Comparison of ENCODE assay signal across 26 mouse cellular contexts in the genomic region with DNA sequence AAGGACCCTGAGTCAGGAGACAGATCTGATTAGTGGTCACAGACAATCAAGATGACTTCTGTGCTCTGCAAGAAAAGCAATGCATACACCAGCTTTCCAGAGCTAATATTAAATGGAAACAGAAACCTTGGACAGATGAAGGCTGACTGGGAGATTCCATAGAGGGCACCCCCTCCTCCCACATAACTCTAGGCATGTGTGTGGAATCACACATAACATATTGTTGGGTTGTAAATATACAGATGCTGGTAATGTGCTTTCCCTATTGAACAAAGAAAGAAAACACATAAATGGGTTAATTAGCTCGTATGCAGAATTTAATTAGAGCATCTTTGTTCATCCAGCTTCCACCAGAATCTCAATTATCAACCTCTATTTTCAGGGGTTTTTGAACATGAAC. TPM values are rescaled to one million over a fixed set of nuclear protein-coding genes. Genes with fewer than 3 reads are reported as not detected.
"Had no signal": no experiment of that assay in that cellular context is flagged by ENCODE, and none has a peak within 500 bp of the region (broad histone marks: within the 10 kb centered on the region; RNA-seq: fewer than 3 reads in every experiment).

No protein-coding gene starts in this region.

- H3K4me2 ChIP-seq: heart, embryonic 12.5 days; hindbrain, embryonic 12.5 days; hindbrain, embryonic 14.5 days; intestine, embryonic 15.5 days; limb, embryonic 12.5 days; liver, embryonic 11.5 days had no signal

- H3K27me3 ChIP-seq: heart, embryonic 12.5 days; hindbrain, embryonic 12.5 days; intestine, embryonic 15.5 days; limb, embryonic 12.5 days had no signal

- H3K9ac ChIP-seq: heart, embryonic 12.5 days; hindbrain, embryonic 12.5 days; hindbrain, embryonic 14.5 days; intestine, embryonic 15.5 days; limb, embryonic 12.5 days had no signal

- DNase-seq: gastrocnemius, adult 2 months; gastrocnemius, postnatal 10 days; gastrocnemius, postnatal 25 days; heart, adult 18-20 months; heart, postnatal 10 days; heart, postnatal 4 days; kidney, adult 18-20 months; kidney, adult 8-10 months; kidney, postnatal 10 days; kidney, postnatal 25 days; kidney, postnatal 4 days; liver had no signal

- H3K4me3 ChIP-seq: gastrocnemius, adult 2 months; heart, embryonic 10.5 days; heart, embryonic 12.5 days; hindbrain, embryonic 10.5 days; hindbrain, embryonic 12.5 days; intestine, embryonic 15.5 days; layer of hippocampus, adult 2 months; left cerebral cortex, adult 2 months; limb, embryonic 10.5 days; limb, embryonic 12.5 days had no signal

- H3K36me3 ChIP-seq: heart, embryonic 10.5 days; heart, embryonic 12.5 days; hindbrain, embryonic 10.5 days; hindbrain, embryonic 12.5 days; intestine, embryonic 15.5 days; limb, embryonic 10.5 days; limb, embryonic 12.5 days had no signal

- H3K4me1 ChIP-seq: heart, embryonic 10.5 days; heart, embryonic 12.5 days; hindbrain, embryonic 10.5 days; hindbrain, embryonic 12.5 days; intestine, embryonic 15.5 days; limb, embryonic 10.5 days; limb, embryonic 12.5 days had no signal

- H3K27ac ChIP-seq: gastrocnemius, adult 2 months; heart, embryonic 10.5 days; hindbrain, embryonic 10.5 days; hindbrain, embryonic 12.5 days; hindbrain, embryonic 14.5 days; intestine, embryonic 15.5 days; layer of hippocampus, adult 2 months; left cerebral cortex, adult 2 months; limb, embryonic 10.5 days; limb, embryonic 12.5 days had no signal

- ATAC-seq: hindbrain, embryonic 16.5 days; inflammation-experienced regulatory T-cells, adult 6 months; intestine, embryonic 15.5 days; intestine, postnatal 0 days had no signal

- H3K9me3 ChIP-seq: heart, embryonic 10.5 days; heart, embryonic 12.5 days; hindbrain, embryonic 10.5 days; hindbrain, embryonic 12.5 days; intestine, embryonic 15.5 days; limb, embryonic 10.5 days; limb, embryonic 12.5 days had no signal

RNA-seq across cellular contexts. Expression of a gene that starts 26.8 kb away (rescaled TPM):
- polyA plus RNA-seq: inflammation-experienced regulatory T-cells, adult 6 months had no signal
